Mouse (Mus musculus) cerebellum, postnatal 36 days (tissue): ENCODE data around the gene Ptprg.

ENCODE experiments used
- DNase-seq, 2 experiments: peaks; one replicate each; pipeline ENCODE4 v3.0.0; 2021 to 2022; ENCODE audit warnings: mixed read lengths in 2 of 2

Ptprg gene

GRCm38 (mm10) chr14:11620314-11620713 is 67.0 kb downstream of the Ptprg start:
- DNase-seq: no peak

- DNase-seq: no peak
Observed at GRCm38 (mm10) chr14:11620962-11621568, 67.7 kb downstream of the Ptprg start.

GRCm38 (mm10) chr14:11623576-11623975 is 70.2 kb downstream of the Ptprg start:
- no peak for DNase-seq

GRCm38 (mm10) chr14:11630736-11631135 is 77.4 kb downstream of the Ptprg start:
- no peak for DNase-seq

- DNase-seq: no peak
Observed at GRCm38 (mm10) chr14:11631505-11631904, 78.2 kb downstream of the Ptprg start.

GRCm38 (mm10) chr14:11637673-11638072 is 84.3 kb downstream of the Ptprg start:
- DNase-seq: no peak

- no peak for DNase-seq
Observed at GRCm38 (mm10) chr14:11639366-11639765, 86.0 kb downstream of the Ptprg start.

GRCm38 (mm10) chr14:11640372-11640771 is 87.0 kb downstream of the Ptprg start:
- no peak for DNase-seq

- no peak for DNase-seq
Observed at GRCm38 (mm10) chr14:11640996-11641395, 87.7 kb downstream of the Ptprg start.

GRCm38 (mm10) chr14:11642977-11643376 is 89.6 kb downstream of the Ptprg start:
- peak in 1 of 2 experiments; percentile 19 for DNase-seq

GRCm38 (mm10) chr14:11657374-11657773 is 104.0 kb downstream of the Ptprg start:
- no peak for DNase-seq

- DNase-seq: no peak
Observed at GRCm38 (mm10) chr14:11663661-11664215, 110.4 kb downstream of the Ptprg start.

- no peak for DNase-seq
Observed at GRCm38 (mm10) chr14:11664302-11664701, 111.0 kb downstream of the Ptprg start.

GRCm38 (mm10) chr14:11665046-11665445 is 111.7 kb downstream of the Ptprg start:
- DNase-seq: no peak

- no peak for DNase-seq
Observed at GRCm38 (mm10) chr14:11667762-11668161, 114.4 kb downstream of the Ptprg start.

GRCm38 (mm10) chr14:11670847-11671246 is 117.5 kb downstream of the Ptprg start:
- no peak for DNase-seq

- DNase-seq: peak; percentile 93 to 94
Observed at GRCm38 (mm10) chr14:11672981-11673547, 119.7 kb downstream of the Ptprg start.

GRCm38 (mm10) chr14:11678201-11678600 is 124.9 kb downstream of the Ptprg start:
- no peak for DNase-seq

GRCm38 (mm10) chr14:11679741-11680140 is 126.4 kb downstream of the Ptprg start:
- DNase-seq: no peak

- DNase-seq: no peak
Observed at GRCm38 (mm10) chr14:11680621-11681020, 127.3 kb downstream of the Ptprg start.

- no peak for DNase-seq
Observed at GRCm38 (mm10) chr14:11682441-11682840, 129.1 kb downstream of the Ptprg start.

GRCm38 (mm10) chr14:11683386-11684081 is 130.2 kb downstream of the Ptprg start:
- peak; percentile 41 to 48 for DNase-seq

GRCm38 (mm10) chr14:11684104-11684503 is 130.8 kb downstream of the Ptprg start:
- DNase-seq: no peak

- DNase-seq: no peak
Observed at GRCm38 (mm10) chr14:11687541-11687940, 134.2 kb downstream of the Ptprg start.
